Mouse (Mus musculus): ENCODE measurements around the gene Sez6l.

Sez6l gene

DNA sequence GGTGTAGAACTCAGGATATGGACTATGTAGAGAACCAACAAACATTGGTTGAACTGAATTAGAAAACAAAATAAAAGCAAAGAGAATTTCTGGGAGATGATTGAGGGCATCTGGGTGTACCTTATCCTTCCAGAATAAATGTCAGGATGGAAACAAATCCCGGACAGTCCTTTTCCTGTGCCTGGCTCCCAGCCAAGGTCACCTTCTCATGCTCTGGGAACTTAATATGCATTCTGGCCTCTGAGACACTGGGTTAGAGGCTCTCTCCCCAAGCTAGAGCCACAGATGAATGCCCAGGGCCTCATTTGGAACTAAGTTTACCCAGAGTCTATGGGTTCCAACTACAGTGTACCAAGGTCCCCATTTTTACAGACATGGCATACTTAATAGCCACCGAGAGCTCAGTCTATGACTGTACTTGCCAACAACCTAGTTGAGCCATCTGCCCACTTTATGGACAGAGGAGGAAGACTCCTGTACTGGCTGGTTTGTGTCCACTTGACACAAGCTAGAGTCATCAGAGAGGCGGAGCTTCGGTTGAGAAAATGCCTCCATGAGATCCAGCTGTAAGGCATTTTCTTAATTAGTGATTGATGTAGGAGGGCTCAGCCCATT, 7.3 kb upstream of the Sez6l start:
- DNase-seq: no peak

DNA sequence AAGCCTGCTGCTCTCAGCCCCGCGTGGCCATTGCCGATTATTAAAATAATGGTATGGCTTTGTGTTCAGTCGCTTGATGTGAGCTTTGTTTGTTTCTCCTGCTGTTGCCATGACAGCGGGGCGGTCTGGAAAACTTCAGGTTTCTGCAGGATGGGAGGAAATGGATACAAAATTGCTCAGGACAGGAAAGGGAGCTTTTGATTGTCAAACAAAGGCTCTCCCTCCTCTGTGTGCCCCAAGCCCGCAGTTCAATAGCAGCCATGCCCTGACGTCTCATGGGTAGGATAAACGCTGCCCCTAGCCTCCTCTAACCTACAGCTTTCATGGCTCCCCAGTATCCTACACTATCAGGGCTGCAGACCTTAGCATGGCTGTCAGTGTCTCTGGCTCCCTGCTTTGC, 6.3 kb upstream of the Sez6l start:
- DNase-seq: peak in 1 of 2 experiments; percentile 42

DNA sequence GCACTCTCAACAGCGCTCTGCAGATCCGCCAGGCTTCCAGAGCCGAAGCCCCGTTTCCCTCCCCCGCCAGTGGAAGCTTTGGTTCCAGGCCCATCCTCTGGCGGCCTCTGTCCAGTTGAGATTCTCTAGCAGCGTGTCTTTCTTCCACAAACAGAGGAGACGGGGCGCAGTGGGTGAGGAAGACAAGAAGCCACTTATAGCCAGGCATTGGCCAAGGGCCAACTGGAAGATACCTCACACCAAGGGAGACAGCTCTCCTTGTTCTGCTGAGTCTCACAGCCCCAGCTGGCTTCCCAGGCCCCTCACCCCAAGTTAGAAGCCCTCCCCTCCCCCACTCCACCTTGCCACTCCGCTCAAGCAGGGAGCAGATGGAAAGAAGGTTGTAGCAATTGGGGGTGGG, 765 bp upstream of the Sez6l start:
- no peak for DNase-seq

DNA sequence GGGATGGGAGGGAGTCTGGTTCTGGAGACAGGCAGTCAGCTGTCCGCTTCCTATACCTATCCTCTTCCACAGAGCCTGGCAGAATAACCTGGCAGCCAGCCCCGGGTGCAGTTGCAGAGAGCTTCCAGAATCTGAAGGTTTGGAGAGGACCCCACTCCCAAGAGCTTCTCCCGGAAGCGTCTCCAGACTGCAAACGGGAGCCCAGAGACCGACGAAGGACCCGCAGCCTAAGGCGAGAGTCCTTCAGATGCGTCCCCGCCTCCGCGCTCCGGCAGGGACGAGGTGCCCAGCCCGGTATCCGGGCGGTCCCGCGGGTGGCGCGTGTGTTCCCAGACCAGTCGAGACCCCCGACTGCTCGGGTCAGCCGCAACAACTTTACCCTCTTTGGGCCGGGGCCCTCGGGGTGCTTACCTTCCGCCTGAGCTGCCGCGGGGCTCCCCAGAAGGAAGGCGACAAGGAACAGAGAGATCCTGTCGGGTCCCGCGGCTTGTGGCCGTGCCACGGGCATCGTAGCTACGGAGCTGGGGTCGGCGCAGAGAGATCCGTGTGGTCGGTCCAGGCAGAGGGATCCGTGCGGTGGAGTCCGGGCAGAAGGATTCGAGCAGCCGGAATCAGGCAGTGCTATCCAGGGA, 508 bp downstream of the Sez6l start:
- no peak for DNase-seq

DNA sequence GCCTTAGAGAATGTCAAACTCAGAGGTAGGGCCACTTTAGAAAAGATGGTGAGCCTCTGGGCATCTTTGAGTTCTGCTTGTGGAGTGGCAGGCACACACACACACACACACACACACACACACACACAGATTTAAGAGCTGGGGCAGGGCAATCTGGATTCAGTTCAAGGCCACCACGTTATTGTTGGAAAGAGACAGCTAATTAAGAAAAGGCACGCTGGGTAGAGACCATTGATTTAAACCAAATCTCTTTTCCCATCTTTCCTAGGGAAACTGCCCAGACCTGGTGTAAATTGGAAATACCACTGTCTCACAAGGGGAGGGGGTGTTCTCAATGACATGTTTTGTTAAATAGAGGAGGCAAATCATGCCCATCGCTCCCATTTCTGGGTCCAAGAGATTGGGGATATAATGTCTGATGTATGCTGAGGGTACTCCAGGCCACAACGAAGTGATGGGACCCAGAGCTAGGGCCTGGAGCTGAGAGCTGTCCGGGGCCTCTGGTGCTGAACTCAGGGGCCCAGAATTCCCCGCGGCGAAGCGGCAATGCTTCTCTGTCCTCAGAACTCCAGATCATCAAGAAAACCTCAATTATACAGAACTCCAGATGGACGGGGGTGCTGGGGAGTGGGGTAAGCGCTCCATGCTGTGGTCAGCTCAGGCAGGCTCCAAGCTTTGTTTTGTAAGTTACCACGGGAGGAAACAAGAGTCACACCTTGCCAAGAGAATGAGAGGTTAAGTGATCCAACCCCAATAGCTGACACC, 1.7 kb downstream of the Sez6l start:
- DNase-seq: peak; percentile 74 to 77

DNA sequence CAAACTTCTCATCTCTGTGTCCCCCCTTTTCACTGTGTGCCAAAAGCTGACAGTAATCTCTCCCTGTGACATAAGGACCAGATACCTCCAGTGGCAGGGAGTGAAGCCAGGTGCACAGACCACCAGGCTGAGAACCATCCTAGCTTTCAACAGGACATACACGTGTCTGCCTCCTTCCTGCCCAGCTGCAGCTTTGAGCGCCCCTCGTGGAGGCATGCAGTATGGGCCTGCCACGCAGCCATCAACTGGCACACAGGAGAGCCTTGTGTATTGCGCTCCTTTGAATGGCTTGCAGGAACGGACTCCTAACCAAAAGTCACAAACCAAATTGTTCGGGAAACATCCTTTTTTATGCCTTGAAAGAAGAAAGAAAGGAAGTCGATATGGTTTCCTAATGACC, 3.1 kb downstream of the Sez6l start:
- peak; percentile 79 to 81 for DNase-seq

DNA sequence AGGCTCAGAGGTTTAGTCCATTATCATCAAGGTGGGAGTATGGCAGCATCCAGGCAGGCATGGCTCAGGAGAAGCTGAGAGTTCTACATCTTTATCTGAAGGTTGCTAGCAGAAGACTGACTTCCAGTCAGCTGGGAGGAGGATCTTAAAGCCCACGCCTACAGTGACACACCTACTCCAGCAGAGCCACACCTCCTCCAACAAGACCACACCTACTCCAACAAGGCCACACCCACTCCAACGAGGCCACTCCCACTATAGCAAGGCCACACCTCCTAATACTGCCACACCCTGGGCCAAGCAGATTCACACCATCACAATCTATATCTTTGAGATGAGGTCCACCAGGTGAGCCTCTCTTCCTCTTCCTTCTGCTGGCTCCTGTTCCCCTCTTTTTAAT, 4.8 kb downstream of the Sez6l start:
- DNase-seq: no peak

DNA sequence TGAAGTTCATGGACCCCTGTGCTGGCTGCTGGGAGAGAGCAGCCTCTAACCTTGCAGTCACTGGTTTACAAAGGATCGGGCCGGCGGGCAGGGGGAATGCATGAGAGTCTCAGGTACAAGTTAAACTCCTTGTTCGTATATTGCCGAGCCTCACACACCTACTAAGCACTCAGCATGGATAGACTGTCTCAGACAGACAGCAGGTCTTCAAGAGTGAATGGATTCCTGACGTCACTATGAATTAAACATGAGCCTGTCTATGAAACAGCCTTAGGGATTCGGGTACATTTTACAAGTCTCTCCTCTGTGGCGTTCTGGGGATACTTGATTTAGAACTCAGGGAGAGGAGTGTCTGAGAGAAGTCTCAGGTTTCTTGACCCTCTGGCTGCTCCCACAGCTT, 11.5 kb downstream of the Sez6l start:
- DNase-seq: peak in 1 of 2 experiments; percentile 24

DNA sequence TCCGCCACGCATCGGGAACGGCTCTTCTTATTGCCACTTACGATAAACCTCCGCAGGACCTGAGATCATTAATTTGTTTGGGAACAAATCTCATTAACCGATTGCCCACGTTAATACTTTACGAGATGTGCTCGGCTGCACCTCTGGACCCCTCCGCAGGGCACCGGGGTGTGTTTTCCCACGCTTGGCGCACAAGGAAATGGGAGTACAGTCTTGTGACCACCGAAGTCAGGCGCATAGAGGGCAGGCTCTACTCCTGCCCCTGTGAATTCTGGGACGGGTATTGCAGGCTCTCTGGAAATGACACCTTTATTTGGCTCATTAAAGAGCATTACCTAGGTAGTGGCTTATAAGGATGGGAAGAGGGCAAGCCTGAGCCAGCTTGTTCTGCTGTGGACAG, 11.9 kb downstream of the Sez6l start:
- peak; percentile 47 to 68 for DNase-seq

DNA sequence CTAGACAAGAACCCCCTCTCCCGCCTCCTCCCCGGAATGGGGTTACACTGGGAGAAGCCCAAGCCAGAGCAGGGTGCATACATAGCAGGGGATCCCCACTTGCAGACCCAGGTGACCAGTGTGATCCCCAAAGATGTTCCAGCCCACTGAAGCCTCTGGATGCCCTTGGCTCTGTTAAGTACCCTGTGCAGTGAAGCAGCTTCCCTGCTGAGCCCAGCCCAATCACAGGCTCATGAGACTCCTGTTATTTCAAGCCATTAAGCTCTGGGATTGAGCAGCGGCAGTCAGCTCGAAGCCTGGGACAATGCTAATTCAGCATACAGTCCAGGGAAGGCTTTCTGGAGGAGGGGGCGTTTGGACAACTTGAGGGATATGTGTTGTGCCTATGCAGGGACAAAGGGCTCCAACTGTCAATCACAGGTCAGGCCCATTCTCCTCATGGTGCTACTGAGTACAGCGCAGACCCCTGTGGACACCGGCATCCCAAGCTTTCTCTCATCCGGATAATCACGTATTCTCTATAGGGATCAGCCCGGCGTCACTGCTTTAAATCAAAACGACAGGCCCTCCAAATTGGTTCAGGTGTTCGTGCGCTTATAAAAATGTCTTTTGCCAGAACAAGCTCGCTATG, 16.0 kb downstream of the Sez6l start:
- no peak for DNase-seq

DNA sequence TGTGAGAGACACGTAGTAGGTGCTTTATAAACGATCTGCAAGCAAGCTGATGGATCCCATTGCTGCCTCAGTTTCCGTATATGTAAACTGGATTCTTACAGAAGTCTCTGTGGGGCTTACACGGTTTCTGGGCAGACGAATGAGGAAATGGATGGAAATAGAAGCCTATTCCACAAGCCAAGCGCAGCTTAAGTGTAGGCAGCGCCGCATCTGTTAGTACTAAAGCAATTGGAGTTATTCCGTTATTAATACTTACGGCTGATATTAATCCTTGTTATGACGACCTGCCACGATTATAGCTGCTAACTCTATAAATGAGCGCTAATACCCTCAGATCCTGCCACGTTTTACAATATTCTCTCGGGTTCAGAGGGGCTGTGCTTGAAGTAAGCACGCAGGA, 16.8 kb downstream of the Sez6l start:
- DNase-seq: no peak

DNA sequence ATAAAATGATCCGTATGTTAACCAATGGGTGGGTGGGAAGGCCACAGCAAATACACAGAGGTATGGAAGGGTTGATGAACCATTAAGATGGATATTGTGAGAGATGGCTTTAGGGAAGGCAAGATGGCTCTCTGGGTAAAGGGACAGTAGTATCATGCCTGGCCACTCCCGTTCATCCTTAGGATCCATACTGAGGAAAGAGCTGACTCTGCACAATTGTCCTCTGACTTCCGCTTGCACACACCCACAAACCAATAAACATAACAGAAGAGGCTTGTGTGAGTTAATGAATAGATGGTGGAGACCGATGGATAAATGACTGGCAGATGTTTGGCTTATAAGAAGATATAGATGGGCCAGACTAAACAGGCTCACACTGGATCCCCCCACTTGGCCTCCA, 19.6 kb downstream of the Sez6l start:
- DNase-seq: no peak

DNA sequence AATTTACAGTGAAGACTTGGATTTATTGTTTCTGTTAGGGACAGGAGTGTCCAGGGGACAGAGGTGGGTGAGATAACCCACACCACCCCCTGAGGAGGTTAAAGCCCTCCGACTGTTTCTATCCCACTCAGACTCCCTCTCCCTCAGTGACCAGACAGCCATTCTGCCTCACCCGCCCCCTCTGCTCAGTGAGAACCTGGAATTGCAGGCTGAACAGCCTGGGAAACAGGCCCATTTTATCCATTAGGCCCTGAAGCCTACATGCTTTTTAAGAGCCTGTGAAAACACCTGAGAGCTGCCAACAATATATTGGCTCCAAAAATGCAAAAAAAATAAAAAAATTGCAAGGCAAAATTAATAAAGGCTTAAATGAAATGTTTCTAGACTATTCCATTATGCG, 20.3 kb downstream of the Sez6l start:
- no peak for DNase-seq

DNA sequence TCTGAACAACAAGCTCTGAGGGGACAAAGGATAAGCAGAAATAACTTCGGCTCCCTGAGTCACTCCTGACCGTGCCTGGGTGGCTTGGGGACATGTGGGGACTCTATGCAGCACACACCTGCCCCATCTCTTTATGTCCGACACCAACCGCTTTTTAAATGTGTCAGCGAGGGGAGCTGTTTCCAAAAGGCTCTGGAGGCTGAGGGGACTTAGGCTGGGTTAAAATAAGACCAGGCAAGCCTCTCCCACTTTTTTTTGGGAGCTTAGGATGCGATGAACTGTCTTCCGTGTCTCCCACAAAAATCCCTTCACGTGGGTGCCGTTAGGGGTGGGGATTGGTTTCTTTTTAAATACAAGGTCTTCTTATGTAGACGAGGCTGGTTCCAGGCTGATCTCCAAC, 22.5 kb downstream of the Sez6l start:
- DNase-seq: no peak

DNA sequence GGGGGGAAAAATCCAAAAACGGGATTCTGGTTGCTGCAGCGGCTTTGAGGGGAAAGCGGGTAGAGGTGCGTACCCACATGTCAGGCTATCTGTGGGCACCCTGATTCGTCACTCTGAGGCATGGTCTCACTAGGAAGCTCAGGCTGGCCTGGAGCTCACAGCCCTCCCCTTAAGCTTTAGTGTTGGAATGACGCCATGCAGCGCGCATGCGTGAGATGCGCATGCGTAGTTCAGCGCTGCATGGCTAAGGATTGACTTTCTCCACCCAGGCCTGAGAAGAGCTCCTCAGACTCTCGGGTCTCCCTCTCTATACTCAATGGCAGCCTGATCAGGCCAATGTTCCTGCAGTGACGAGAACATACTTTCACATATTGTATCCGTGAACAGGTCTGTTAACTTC, 24.2 kb downstream of the Sez6l start:
- no peak for DNase-seq

DNA sequence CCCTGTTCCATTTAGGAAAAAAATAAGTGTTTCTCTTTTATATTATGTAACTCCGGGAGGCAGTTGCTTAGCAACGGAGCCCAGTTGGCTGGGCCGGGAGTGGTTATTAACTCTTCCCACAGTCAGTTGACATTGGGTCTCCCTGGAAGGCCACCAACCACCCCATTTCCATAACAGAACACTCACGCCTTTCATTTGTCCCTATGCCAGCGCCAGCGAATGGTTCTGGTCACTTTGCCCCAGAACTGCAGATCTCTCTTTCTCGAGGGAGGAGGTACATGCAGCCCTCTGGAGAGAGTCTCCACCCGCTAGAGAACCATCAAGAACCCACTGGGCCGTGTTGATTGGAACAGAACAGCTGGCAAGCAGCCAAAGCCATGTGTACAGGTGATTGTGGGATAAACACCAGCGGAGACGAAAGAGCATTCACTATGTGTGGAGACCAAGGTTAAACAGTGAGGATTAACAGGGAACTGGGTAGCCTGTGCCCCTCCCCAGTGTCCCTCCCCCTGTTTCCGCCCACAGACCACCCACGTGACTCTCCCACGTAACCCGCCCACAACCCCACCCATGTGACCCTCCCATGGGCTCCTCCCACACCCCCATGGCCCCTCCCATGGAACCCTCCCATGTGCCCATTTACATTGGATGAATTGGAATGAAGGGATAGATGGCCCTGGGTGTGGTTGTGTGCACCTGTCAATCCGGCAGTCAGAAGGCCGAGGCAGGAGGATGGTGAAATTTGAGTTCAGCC, 24.8 kb downstream of the Sez6l start:
- peak in 1 of 2 experiments; percentile 20 for DNase-seq

DNA sequence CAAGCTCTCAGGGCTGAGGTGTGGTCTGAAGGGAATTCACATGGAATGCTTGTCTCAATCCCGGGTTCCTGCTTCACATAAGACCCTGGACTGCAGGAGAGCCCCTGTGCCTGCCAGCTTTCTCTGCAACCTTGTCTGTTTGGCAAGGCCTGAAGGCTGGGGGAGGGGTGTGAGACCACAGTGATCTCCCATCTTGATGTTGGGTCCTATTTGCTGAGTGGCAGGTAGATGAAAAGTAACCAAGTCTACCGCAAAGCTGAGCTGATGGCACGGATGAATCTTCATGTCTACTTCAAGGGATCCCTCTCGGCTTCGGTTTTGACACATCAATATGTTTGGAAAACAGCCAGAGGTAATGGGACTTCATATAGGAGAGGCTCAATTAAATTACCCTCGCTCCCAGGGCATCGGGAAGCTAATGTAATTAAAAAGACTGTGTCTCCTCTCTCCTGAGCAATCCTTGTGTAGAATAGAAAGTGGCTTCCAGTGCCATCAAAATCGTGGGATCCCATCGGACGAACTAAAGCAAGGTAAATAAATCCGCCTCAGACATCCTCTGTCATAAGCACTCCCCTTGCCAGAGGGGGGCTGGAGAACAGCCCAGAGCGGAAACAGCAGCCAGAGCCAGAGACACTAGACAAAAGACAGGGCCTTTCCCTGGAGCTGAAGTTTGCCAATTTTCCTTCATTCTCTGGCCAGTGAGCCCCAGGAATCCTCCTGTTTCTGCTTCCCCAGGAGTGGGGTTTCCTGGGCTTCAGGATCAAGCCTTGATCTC, 28.0 kb downstream of the Sez6l start:
- DNase-seq: peak in 1 of 2 experiments; percentile 25

DNA sequence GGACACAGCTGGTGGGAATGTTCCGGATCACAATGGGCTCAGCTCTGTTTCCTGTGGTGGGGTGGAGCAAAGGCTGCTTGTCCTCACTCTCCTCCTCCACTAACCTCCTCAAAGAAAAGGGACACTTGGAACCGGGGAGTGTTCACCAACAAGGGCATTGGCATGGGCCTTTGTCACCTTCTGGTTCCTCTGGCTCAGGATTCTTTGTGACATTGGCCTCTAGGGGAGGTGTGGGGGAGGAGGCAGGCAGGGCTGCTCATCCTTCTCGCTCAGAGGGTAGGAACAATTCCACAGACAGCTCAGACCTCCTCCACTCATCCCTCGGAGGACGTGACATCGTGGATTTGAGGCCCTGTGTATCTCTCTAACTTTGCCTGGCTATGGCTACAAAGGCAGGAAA, 30.2 kb downstream of the Sez6l start:
- no peak for DNase-seq

DNA sequence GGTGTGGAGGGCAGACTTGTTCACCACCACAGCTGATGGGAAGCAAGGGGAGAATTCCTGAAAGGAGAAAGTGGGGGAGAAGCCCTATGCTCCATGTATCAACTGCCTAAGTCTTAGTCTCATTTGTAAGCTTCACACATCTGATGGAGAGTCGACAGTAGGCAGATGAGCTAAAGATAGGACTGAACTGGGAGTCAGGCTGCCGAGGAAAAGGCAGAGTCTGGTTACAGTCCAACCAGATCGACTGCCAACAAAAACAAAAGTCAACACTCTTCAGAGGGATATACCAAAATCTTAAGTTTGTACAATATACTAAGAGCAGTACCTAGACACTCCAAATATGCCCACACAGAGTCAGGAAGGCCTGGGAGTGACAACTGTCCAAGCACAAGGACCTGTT, 38.7 kb downstream of the Sez6l start:
- no peak for DNase-seq

DNA sequence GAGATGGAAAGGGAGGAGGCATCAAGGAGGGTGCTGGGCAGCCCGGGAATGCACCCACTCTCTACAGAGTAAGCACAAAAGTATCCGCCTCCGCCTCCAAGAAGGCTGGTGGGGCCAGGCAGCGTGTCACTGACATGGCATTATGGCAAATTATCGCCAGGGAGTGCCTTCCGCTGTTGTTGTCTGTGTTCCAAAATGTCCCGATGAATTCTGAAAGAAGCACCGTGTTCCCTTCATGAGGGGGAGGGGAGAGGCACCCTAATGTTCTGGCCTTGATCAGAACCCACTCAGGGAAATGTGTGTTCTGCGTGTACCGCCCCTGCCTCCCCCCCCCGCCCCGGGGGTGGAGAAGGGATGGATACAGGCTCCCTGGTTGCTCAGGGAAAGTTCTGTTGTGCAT, 41.1 kb downstream of the Sez6l start:
- DNase-seq: no peak

DNA sequence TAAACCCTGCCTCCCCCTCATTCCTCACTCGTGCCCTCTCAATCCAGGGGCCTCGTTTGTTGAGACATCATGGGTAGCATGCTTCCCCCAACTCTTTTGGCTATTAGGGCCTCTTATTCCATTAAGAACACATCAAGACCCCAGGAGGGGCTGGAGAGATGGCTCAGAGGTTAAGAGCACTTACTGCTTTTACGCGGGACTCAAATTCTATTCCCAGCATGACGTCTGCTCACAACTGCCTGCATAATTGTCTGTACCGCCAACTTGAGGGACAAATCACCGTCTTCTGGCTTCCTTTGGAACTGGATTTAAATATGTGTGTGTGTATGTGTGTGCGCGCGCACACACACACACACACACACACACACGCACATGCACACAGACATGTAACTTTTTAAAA, 42.8 kb downstream of the Sez6l start:
- no peak for DNase-seq
